Mouse (Mus musculus): ENCODE results near the gene Hba-a1. TPM values are rescaled to one million over a fixed set of nuclear protein-coding genes. Genes with fewer than 3 reads are reported as not detected.

Gene Hba-a1
- polyA plus RNA-seq, 1 experiment: 435 TPM

DNA sequence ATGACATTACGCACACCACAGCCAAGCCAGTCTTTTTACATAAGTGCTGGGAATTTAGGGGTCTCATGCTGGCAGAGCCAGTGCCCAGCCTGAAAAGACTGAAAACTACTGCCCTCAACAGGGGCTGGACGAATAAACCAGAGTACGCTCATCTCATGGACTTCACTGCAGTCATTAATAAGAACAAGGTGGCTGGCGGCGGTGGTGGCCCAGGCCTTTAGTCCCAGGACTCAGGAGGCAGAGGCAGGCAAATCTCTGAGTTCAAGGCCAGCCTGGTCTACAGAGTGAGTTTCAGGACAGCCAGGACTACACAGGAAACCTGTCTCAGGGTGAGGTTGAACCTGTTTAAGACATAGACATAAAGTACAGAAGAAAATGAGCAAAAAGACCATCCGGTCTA, 17.1 kb upstream of the Hba-a1 start:
- 89% methylated on average over 6 of the region's 6 CpGs for WGBS

GRCm38 (mm10) chr11:32266776-32267175, 16.5 kb upstream of the Hba-a1 start:
- Histone ChIP-seq H3K27ac (ENCODE audit: insufficient read depth, low read length) (peak overlapping the region; percentile 96), H3K4me3 (replicated peaks; ENCODE audit: insufficient read depth, low read depth, low read length) (peak overlapping the region; percentile 98), H3K4me1 (ENCODE audit: control insufficient read depth, insufficient read depth, low read length) (no peaks in the 10 kb centered on the region), H3K27me3 (ENCODE audit: control insufficient read depth, insufficient read depth, low read length) (no peaks in the 10 kb centered on the region)
- DNase-seq: no peak
- 16% methylated on average over 6 of the region's 6 CpGs for WGBS
- TF ChIP-seq CTCF (IDR thresholded peaks at IDR 0.05; ENCODE audit: borderline replicate concordance, insufficient read depth, low read depth, low read length): no peak
- no peak for TF ChIP-seq POLR2A (IDR thresholded peaks at IDR 0.05; ENCODE audit: borderline replicate concordance, insufficient read depth, low read length)

More for the DNA sequence above, 17.1 kb upstream of the Hba-a1 start:
- TF ChIP-seq CTCF (IDR thresholded peaks at IDR 0.05; ENCODE audit: borderline replicate concordance, insufficient read depth, low read depth, low read length): no peak
- TF ChIP-seq POLR2A (IDR thresholded peaks at IDR 0.05; ENCODE audit: borderline replicate concordance, insufficient read depth, low read length): no peak
- Histone ChIP-seq H3K4me3 (replicated peaks; ENCODE audit: insufficient read depth, low read depth, low read length) (no peak overlapping the region), H3K27ac (ENCODE audit: insufficient read depth, low read length) (no peak overlapping the region), H3K27me3 (ENCODE audit: control insufficient read depth, insufficient read depth, low read length) (no peaks in the 10 kb centered on the region), H3K4me1 (ENCODE audit: control insufficient read depth, insufficient read depth, low read length) (no peaks in the 10 kb centered on the region)
- no peak for DNase-seq

DNA sequence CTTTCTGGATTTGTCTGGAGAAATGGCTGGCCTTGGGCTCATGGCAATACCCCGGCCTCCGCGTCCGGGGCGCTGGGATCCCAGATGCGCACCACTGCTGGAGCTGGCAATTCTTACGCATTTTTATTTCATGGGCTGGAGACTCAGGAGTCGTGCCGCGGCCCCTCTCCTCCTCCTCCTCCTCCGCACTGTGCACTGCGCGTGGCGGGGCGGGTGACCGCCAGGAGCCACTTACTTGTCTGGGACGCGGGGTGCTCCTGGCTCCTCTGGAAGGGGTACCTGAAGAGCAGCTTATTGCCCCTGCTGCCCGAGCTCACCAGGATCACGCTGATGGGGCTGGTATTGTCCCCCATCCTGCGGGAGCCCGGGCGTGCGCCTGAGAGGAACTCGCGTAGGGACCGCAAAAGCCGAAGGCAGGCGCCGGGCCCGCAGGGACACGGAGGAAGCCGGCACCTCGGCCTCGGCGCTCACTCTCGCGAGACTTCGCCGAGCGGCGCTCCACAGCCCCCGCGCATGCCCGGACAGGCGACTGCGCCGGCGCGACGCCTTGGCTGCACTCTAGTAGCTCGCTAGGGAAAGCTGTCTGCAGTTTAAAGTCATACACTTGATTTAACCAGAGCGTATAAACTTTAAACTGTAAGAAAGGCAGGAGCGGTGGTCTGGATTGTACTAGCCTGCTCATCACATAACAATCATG, 16.0 kb upstream of the Hba-a1 start, which contains the start of gene Nprl3:
TSS of gene Nprl3 (minus strand) at position 520 of the 697 bp plus-strand sequence.
- TF ChIP-seq POLR2A (IDR thresholded peaks at IDR 0.05; ENCODE audit: borderline replicate concordance, insufficient read depth, low read length) (peak; percentile 95), CTCF (IDR thresholded peaks at IDR 0.05; ENCODE audit: borderline replicate concordance, insufficient read depth, low read depth, low read length) (no peak)
- WGBS: under 1% methylated on average over 54 of the region's 54 CpGs
- DNase-seq: peak; percentile 96
- H3K4me1 ChIP-seq (ENCODE audit: control insufficient read depth, insufficient read depth, low read length): no peaks in the 10 kb centered on the region
- peak within 1 kb of the TSS; percentile 96 for H3K27ac ChIP-seq (ENCODE audit: insufficient read depth, low read length)
- H3K4me3 ChIP-seq (replicated peaks; ENCODE audit: insufficient read depth, low read depth, low read length): peak within 1 kb of the TSS; percentile 98
- no peaks in the 10 kb centered on the region for H3K27me3 ChIP-seq (ENCODE audit: control insufficient read depth, insufficient read depth, low read length)

- Histone ChIP-seq H3K4me3 (replicated peaks; ENCODE audit: insufficient read depth, low read depth, low read length) (peak overlapping the region; percentile 98), H3K27me3 (ENCODE audit: control insufficient read depth, insufficient read depth, low read length) (no peaks in the 10 kb centered on the region), H3K4me1 (ENCODE audit: control insufficient read depth, insufficient read depth, low read length) (no peaks in the 10 kb centered on the region), H3K27ac (ENCODE audit: insufficient read depth, low read length) (no peak overlapping the region)
- 16% methylated on average over 5 of the region's 5 CpGs for WGBS
- no peak for TF ChIP-seq CTCF (IDR thresholded peaks at IDR 0.05; ENCODE audit: borderline replicate concordance, insufficient read depth, low read depth, low read length)
- TF ChIP-seq POLR2A (IDR thresholded peaks at IDR 0.05; ENCODE audit: borderline replicate concordance, insufficient read depth, low read length): no peak
- DNase-seq: peak; percentile 18 to 29
Observed at GRCm38 (mm10) chr11:32267964-32268363, 15.3 kb upstream of the Hba-a1 start.

- WGBS: 85% methylated on average over 5 of the region's 5 CpGs
- H3K4me1 ChIP-seq (ENCODE audit: control insufficient read depth, insufficient read depth, low read length): no peaks in the 10 kb centered on the region
- H3K27ac ChIP-seq (ENCODE audit: insufficient read depth, low read length): no peak overlapping the region
- no peak for DNase-seq
- no peaks in the 10 kb centered on the region for H3K27me3 ChIP-seq (ENCODE audit: control insufficient read depth, insufficient read depth, low read length)
- TF ChIP-seq CTCF (IDR thresholded peaks at IDR 0.05; ENCODE audit: borderline replicate concordance, insufficient read depth, low read depth, low read length) (no peak), POLR2A (IDR thresholded peaks at IDR 0.05; ENCODE audit: borderline replicate concordance, insufficient read depth, low read length) (no peak)
- H3K4me3 ChIP-seq (replicated peaks; ENCODE audit: insufficient read depth, low read depth, low read length): no peak overlapping the region
Observed at GRCm38 (mm10) chr11:32268952-32269351, 14.4 kb upstream of the Hba-a1 start.

DNA sequence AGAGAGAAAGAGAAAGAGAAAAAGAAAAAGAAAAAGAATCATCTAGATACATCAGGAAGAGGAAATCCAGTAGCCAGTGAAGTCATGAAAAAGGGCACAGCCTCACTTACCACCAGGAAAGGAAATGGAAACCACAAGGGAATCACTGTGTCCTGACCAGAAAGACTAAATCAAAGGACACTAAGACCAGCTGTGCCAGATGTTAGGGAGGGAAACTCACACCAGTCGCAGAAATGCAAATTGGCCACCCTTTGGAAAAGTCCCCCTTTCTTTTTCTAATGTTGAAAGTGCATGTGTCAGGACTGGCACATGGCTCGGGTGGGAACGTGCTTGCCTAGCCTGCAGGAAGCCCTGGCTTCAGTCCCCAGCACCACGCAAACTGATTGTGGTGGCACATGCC, 12.1 kb upstream of the Hba-a1 start:
- no peaks in the 10 kb centered on the region for H3K4me1 ChIP-seq (ENCODE audit: control insufficient read depth, insufficient read depth, low read length)
- no peak for TF ChIP-seq CTCF (IDR thresholded peaks at IDR 0.05; ENCODE audit: borderline replicate concordance, insufficient read depth, low read depth, low read length)
- TF ChIP-seq POLR2A (IDR thresholded peaks at IDR 0.05; ENCODE audit: borderline replicate concordance, insufficient read depth, low read length): no peak
- H3K4me3 ChIP-seq (replicated peaks; ENCODE audit: insufficient read depth, low read depth, low read length): no peak overlapping the region
- WGBS: 39% methylated on average over 4 of the region's 4 CpGs
- no peaks in the 10 kb centered on the region for H3K27me3 ChIP-seq (ENCODE audit: control insufficient read depth, insufficient read depth, low read length)
- no peak overlapping the region for H3K27ac ChIP-seq (ENCODE audit: insufficient read depth, low read length)
- DNase-seq: no peak

- H3K27ac ChIP-seq (ENCODE audit: insufficient read depth, low read length): no peak within 1 kb of the TSS
- DNase-seq: no peak
- no peak for TF ChIP-seq CTCF (IDR thresholded peaks at IDR 0.05; ENCODE audit: borderline replicate concordance, insufficient read depth, low read depth, low read length)
- no peak for TF ChIP-seq POLR2A (IDR thresholded peaks at IDR 0.05; ENCODE audit: borderline replicate concordance, insufficient read depth, low read length)
- H3K27me3 ChIP-seq (ENCODE audit: control insufficient read depth, insufficient read depth, low read length): no peaks in the 10 kb centered on the region
- 76% methylated on average over 3 of the region's 3 CpGs for WGBS
- no peaks in the 10 kb centered on the region for H3K4me1 ChIP-seq (ENCODE audit: control insufficient read depth, insufficient read depth, low read length)
- no peak within 1 kb of the TSS for H3K4me3 ChIP-seq (replicated peaks; ENCODE audit: insufficient read depth, low read depth, low read length)
Observed at GRCm38 (mm10) chr11:32276347-32276746, 7.0 kb upstream of the Hba-a1 start, which contains the start of gene Hba-x. Gene Hba-x (plus strand): TSS chr11:32276400.

Data from cerebellum, adult 2 months (tissue).